Mouse (Mus musculus): ENCODE data around the gene Mtrf1. TPM values are rescaled to one million over a fixed set of nuclear protein-coding genes. Genes with fewer than 3 reads are reported as not detected.

Mtrf1 gene
- polyA plus RNA-seq, 1 experiment from 2014 or later = 12.6 TPM

DNA sequence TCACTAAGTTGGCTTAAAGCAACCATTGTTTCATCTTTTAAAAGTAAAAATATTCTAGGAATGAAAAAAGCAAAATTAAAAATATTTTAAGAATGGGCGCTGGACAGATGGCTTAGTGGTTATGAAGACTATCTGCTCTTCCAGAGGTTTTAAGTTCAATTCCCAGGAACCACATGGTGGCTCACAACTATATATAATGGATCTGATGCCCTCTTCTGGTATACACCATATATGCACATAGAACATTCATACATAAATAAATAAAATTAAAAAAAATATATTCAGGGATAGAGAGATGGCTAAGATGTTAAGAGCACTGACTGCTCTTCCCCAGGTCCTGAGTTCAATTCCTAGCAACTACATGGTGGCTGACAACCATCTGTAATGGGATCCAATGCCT, 68.1 kb downstream of the Mtrf1 start:
- Histone ChIP-seq H3K4me3 (ENCODE audit: low read depth, low read length) (no peak overlapping the region), H3K27ac (ENCODE audit: low read depth, low read length) (no peak overlapping the region), H3K36me3 (ENCODE audit: control insufficient read depth, insufficient read depth, low read length) (peaks cover 4% of the 10 kb centered on the region; the same call in 1 of the 2 replicates), H3K4me2 (replicated peaks; ENCODE audit: low read depth, low read length) (no peak overlapping the region), H3K9ac (ENCODE audit: low read depth, low read length) (no peak overlapping the region), H3K4me1 (replicated peaks; ENCODE audit: control insufficient read depth, insufficient read depth, low read length) (no peaks in the 10 kb centered on the region), H3K27me3 (ENCODE audit: control insufficient read depth, insufficient read depth, low read length) (no peaks in the 10 kb centered on the region), H3K9me3 (ENCODE audit: control insufficient read depth, low read length) (no peaks in the 10 kb centered on the region)
- no peak for ATAC-seq (ENCODE audit: low FRiP score)
- WGBS = 94% methylated on average over 1 of the region's 1 CpGs
- no peak for DNase-seq (ENCODE audit: low spot score)

DNA sequence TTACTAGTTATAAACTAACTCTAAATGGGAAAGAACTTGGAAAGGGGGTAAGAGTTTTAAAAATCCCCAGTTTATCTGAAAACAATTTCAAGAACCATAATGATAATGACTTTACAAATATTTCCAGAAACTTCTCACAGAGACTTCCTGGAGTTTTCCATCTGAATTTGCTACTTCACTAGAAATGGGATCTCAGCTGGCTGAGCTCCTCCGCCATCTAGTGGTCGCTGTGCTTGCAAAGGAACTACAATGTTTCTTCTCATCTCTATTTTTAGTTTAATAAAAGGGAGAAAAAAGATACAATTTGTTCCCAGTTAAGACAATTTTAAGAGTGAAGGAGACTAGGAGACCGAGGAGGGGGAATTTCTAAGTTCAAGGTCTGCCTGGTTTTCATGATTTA, 70.0 kb downstream of the Mtrf1 start:
- Histone ChIP-seq H3K9me3 (ENCODE audit: control insufficient read depth, low read length) (no peaks in the 10 kb centered on the region), H3K4me1 (replicated peaks; ENCODE audit: control insufficient read depth, insufficient read depth, low read length) (no peaks in the 10 kb centered on the region), H3K27ac (ENCODE audit: low read depth, low read length) (no peak overlapping the region), H3K4me3 (ENCODE audit: low read depth, low read length) (no peak overlapping the region), H3K9ac (ENCODE audit: low read depth, low read length) (no peak overlapping the region), H3K27me3 (ENCODE audit: control insufficient read depth, insufficient read depth, low read length) (no peaks in the 10 kb centered on the region), H3K36me3 (ENCODE audit: control insufficient read depth, insufficient read depth, low read length) (peaks cover 9% of the 10 kb centered on the region; the same call in 1 of the 2 replicates), H3K4me2 (replicated peaks; ENCODE audit: low read depth, low read length) (no peak overlapping the region)
- ATAC-seq (ENCODE audit: low FRiP score) (no peak), DNase-seq (ENCODE audit: low spot score) (peak; percentile 68)
- WGBS = 26% methylated on average over 3 of the region's 3 CpGs

Other genes with a start within 250 kb of the Mtrf1 start
- gene Zfp957, start 150.4 kb upstream of the Mtrf1 start, polyA plus RNA-seq (2014; fragmentation: Nextera tagmentation; extraction: Ambion mirVana) = not detected in 2 replicates
- 33.0 and 41.9 TPM in 2 replicates for gene Rgcc, start 96.1 kb upstream of the Mtrf1 start, polyA plus RNA-seq (2014; fragmentation: Nextera tagmentation; extraction: Ambion mirVana)
- 37.0 and 39.5 TPM in 2 replicates for gene Naa16, start 7.0 kb upstream of the Mtrf1 start, polyA plus RNA-seq (2014; fragmentation: Nextera tagmentation; extraction: Ambion mirVana)
- gene Kbtbd7, start 28.7 kb downstream of the Mtrf1 start, polyA plus RNA-seq (2014; fragmentation: Nextera tagmentation; extraction: Ambion mirVana) = 17.6 and 20.4 TPM in 2 replicates
- 5.0 and 5.5 TPM in 2 replicates for gene Kbtbd6, start 54.1 kb downstream of the Mtrf1 start, polyA plus RNA-seq (2014; fragmentation: Nextera tagmentation; extraction: Ambion mirVana)
- 8.7 and 9.4 TPM in 2 replicates for gene Elf1, start 83.4 kb downstream of the Mtrf1 start, polyA plus RNA-seq (2014; fragmentation: Nextera tagmentation; extraction: Ambion mirVana)
- gene Wbp4, start 83.7 kb downstream of the Mtrf1 start, polyA plus RNA-seq (2014; fragmentation: Nextera tagmentation; extraction: Ambion mirVana) = 59.1 and 61.3 TPM in 2 replicates
- gene Sugt1, start 189.9 kb downstream of the Mtrf1 start, polyA plus RNA-seq (2014; fragmentation: Nextera tagmentation; extraction: Ambion mirVana) = 165 and 166 TPM in 2 replicates

All from hindbrain, embryonic 11.5 days (tissue).